Mouse (Mus musculus) thymus, postnatal 14 days (tissue): Measurements from ENCODE around the gene Ltbp3.

Experiments
- DNase-seq: peaks from one replicate; pipeline ENCODE4 v3.0.0; 2021

Ltbp3 gene

DNA sequence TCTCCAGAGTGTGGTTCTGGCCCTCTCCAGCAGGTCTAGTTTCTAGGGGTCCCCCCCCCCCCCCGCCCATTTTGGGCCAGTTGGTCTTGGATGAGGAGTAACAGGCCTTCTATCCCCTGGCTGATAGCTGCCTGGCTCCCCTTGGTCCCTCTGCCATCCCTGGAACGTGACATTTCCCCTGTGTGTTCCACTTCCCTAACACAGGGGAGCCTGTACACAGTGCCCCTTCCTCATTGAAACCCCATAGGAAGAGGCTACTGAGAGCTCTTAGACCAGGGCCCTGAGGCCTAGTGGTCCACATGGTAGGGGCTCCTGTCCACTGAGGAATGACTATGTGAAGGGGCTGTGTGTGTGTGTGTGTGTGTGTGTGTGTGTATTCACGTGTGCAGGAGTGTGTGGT, 67.0 kb downstream of the Ltbp3 start:
- no peak for DNase-seq
